Mouse (Mus musculus): ENCODE measurements around the gene Tardbp. TPM values are rescaled to one million over a fixed set of nuclear protein-coding genes. Genes with fewer than 3 reads are reported as not detected.

Tardbp gene
- total RNA-seq, 2 experiments from 2014 or later: 200 to 267 TPM

DNA sequence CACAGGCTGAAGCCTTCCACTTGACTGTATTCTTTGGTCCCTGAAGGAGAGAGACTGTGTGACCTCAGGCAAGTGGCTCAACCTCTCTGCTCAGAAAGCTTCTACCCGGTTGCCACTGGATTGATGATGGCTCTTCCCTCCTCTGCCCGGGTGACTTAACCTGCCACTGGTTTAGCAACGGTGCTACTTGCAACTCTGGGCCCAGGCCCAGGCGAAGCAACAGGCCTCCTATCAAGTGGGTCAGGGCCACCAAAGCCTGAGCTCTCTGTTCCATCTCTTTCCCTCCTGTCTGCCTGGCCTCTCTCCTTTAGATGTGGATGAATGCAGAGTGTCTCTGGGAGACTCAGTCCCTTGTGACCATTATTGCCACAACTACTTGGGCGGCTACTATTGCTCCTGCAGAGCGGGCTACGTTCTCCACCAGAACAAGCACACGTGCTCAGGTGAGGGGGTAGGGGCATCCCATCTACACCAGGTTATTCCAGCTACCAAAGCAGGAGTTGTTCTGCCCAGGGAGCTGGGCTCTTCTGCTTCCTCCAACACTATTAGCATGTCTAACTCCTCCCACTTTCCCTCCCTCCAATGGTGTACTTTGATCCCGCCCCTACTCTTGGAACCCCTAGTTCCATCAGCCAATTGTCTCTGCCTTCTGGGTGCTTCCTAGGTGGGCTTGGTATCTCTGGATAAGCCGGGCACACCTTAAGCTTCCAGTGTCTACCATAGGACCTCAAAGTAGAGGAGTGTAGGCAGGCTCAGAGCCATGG is 23.3 kb downstream of the Tardbp start:
- DNase-seq (ENCODE audit: low spot score in 2 of 2): no peak

DNA sequence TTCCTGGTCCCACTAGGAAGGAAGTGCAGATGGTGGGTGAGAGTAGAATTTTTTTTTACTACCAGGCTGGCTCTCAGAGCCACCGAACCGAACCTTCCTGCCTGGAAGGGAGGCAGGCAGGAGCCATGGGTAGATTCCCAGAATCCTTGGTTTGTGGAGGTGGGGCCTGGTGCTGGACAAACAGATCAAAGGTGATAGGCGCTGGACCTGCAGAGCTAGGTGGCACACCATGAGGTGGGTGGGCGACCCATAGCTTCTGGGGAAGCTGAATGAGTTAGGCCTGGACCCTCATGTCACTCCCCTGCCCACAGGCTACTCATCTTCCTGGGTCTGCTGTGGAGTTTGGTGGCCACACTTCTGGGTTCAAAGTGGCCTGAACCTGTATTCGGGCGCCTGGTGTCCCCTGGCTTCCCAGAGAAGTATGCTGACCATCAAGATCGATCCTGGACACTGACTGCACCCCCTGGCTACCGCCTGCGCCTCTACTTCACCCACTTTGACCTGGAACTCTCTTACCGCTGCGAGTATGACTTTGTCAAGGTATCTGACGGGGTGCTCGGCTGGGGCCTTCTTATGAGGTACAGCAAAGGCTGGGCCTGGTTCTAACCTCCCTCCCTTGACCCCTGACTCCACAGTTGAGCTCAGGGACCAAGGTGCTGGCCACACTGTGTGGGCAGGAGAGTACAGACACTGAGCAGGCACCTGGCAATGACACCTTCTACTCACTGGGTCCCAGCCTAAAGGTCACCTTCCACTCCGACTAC is 24.3 kb downstream of the Tardbp start, which contains the start of gene Masp2:
Gene Masp2, plus strand, starts transcription at position 198 of the 764 bp plus-strand sequence.
- DNase-seq (ENCODE audit: low spot score in 2 of 2): no peak

DNA sequence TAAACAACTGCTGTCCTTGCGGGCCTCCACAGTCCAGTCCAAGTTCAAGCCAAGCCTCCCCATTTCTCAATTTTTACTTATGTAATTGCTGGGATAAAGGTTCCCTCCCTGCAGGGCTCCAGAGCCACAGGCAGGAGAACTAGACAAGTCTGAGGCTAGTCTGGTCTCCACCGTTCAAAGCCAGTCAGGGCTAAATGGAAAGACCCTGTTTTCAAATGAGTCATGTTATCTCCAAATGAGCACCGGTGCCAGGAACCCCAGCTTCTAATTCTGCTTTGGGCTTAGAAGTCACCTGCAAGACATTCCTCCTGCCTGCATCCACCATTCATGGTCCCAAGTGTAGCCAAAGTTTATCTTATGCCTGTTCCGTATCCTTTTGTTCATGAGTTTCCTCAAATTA is 24.9 kb downstream of the Tardbp start:
- DNase-seq (ENCODE audit: low spot score in 2 of 2): no peak

DNA sequence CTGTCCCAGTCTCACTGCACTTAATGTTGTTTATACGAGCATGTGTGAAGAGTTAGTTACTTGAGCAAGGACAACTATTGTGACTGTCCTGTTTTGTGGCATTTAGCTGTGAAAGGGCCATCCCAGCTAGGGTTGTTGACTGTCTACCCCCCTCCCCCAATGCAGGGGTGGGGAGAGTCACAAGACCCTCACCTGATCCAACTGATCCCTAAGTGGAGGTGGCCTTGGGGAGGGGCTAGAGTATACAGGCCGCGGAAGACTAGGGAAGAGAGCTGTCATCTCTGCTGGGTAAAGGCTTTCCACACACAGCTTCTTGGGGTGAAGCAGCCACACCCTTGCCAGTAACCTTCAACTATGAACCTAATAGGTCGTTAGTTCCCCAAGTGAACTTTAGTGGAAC is 26.5 kb downstream of the Tardbp start:
- DNase-seq (ENCODE audit: low spot score in 2 of 2): no peak

DNA sequence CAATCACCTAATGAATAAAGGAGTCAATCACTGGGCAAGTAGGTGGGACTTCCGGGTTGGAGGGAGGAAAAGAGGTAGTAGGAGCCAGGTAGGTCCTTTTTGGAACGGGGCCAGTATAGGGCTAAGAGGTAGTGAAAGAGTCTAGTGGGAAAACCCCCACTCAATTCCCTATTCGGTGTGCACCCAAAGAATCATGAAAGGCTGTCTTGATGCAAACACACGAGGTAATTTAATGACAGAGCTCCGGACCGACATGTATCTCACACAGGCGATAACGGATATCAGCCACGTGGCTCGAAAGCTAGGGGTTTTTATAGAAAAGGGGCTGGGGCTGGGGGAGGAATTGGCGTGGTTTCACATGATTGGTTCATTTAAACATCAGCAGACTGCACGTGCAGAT is 28.0 kb downstream of the Tardbp start:
- no peak for DNase-seq (ENCODE audit: low spot score in 2 of 2)

DNA sequence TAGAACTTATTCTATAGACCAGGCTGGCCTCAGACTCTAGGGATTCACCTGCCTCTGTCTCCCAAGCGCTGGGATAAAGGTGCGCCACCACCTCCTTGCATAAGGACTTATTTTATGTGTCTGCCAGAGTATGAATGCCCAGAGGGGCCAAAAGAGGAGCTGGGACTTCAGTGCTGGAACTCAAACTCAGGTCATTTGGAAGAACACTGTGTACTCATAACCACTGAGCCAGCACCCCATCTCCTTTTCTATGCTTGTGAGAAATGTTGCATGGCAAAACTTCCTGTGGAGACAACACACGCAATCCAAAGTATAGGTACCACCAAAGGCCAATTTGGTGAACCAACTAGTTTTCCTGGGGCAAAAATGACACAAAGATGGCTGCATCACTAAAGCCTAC is 30.1 kb downstream of the Tardbp start:
- DNase-seq (ENCODE audit: low spot score in 2 of 2): no peak

DNA sequence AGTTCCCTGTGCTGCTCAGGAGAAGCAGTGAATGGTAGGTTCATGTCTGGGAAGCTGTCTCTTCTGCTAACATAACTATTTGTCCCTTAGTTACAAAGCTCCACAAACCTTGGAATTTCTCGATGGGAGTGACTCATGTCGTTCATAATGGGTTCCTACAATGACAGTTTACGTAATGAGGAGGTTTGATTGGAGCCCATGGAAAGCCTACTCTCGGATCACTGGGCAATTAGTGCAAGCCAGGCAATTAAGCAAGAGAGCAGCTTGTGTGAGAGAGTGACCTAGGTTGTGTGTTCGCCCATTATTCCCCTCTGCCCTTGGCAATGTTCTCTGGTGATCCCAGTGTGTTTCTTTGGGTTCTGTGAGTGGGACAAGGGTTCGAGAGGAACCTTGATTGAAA is 30.9 kb downstream of the Tardbp start:
- DNase-seq (ENCODE audit: low spot score in 2 of 2): no peak

DNA sequence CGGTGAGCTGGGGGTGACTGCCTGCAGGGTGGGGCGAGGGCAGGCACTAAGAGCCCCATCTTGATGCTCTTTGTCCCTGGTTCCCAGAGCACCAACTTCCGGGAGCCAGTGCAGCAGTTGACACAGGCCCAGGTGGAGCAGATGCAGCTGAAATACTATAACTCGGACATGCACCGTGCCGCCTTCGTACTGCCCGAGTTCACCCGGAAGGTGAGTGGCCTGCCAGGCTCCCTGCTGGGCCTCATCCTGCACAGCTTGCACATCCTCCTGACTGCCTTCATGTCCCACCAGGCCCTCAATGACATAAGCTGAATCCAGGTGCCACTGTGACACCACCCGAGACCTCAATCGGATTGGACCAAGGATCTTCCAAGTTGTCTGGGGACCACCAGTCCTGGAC is 32.8 kb downstream of the Tardbp start:
- no peak for DNase-seq (ENCODE audit: low spot score in 2 of 2)

DNA sequence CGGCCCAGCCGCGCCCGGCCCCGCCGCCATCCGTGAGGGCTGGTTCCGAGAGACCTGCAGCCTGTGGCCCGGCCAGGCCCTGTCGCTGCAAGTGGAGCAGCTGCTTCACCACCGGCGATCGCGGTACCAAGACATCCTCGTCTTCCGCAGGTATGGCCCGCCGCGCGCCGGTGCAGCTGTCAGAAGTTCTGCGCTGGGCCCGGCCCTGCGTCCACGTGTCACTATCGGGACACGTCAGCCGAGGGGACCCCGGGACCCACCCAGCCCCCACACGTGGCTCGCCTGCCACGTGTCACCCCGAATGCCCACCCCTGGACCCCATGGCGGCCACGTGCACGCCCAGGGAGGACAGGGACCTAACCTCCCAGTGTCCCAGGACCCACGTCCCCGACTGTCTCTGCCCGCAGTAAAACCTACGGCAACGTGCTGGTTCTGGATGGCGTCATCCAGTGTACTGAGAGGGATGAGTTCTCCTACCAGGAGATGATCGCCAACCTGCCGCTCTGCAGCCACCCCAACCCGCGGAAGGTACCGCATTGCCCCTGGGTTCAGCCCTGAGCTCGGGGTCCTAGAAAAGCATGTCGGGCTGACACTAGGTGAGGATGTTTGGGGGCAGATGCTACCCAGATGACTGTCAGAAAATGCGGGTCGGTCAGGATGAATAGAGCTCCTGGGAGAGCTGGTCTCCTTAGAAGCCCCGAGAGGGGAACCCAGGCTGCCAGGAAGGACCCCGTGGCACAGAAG is 35.0 kb downstream of the Tardbp start:
- no peak for DNase-seq (ENCODE audit: low spot score in 2 of 2)

DNA sequence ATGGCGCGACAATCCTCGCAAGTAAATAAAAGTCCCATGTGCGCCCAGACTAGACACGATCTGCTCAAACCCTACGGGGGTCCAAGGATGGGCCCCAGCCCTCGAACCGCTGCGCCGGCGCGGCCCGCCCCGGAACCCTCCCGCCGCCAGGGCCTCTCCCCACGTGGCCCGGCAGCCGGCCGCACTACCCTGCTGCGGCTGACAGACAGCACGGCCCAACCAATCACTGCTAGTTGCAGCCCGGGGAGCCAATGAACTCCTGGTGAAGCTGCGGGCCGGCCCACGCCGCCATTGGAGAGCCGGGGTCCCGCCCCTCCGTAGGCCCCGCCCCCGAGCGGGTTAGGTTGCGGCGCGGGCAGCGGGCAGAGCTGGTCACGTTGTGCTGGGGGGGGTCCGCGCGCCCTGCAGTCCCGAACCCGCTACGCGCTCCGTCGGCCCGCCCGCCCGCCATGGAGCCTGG is 35.6 kb downstream of the Tardbp start, which contains the start of gene Srm:
Gene Srm, plus strand, starts transcription at position 333 of the 460 bp plus-strand sequence.
- DNase-seq (ENCODE audit: low spot score in 2 of 2): peak; percentile 96 to 98

DNA sequence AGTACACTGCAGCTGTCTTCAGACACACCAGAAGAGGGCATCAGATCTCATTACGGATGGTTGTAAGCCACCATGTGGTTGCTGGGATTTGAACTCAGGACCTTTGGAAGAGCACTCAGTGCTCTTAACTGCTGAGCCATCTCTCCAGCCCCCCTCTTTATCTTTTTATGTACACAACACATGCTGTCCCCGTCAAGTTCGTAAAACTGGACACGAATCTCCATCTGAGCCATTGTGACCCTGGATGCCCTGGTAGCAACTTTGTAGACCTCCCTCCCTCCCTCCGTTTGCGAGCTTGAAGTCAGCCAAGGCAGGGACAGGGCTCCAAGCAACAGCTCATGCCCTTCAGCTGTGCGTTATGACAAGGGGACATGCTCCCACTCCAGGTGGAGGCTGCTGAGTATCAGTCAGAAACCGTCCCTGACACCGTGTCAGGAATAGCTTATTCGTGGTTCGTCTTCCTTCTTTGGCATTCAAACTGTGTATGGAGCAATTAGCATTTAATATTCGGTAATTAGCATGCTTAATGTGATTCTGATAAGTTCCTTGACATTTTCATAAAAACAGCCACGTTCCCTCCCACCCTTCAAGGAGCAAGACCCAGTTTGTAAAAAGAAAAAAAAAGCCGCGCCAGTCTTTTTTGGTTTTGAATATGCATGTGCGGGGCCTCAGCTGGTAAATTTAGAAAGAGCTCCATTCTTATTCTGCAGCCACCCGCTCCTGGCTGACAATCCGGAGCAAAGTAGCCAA is 36.2 kb downstream of the Tardbp start:
- DNase-seq (ENCODE audit: low spot score in 2 of 2): no peak

DNA sequence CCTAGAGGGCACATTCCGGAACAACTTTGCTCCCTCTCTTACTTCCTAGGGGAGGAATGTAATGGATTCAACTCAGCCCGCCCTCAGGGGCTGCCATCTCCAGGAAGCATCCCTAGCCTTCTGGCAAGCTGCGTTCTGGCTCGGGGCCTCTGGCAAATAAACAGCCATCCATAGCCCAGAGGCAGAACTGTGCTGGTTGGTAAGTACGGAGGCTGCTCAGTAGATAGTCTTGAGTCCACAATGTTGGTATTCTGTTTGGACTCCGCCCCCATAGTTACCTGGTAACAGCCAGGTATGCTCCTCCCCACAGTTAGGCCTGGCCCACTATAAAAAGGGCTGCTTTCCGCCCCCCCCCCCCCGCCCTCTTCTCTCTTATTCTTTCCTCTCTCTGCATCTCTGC is 37.3 kb downstream of the Tardbp start:
- DNase-seq (ENCODE audit: low spot score in 2 of 2): no peak

DNA sequence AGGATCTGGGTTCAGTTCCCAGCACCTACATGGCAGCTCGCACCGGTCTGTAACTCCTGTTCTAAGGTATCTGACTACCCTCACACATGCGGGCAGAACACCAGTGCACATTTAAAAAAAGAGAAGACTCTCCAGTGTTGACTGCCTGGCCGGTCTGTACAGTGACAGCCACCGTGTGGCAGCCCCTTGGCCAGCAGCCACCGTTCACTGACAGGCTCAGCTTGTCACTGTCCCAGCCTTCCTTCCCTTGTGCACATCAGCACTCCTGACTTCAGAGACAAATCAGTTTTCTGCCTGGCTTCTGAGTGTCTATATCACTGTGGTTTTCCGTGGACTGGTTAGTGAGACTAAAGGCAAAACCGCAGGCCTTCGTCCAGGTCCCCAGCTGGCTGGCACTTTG is 38.0 kb downstream of the Tardbp start:
- DNase-seq (ENCODE audit: low spot score in 2 of 2): no peak

DNA sequence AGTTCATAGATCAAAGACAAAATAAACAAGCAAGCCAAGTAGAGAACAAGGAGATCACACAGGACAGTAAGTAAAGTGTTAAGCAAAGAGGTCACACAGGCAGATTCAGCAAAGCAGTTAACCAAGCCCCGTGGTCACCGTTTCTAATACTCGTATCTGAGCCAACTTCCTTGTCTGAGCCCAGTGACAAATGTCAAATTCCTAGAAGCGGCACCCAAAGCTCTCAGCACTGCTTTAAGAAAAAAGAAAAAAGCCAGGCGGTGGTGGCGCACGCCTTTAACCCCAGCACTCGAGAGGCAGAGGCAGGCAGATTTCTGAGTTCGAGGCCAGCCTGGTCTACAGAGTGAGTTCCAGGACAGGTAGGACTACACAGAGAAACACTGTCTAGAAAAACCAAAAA is 40.2 kb downstream of the Tardbp start:
- no peak for DNase-seq (ENCODE audit: low spot score in 2 of 2)

DNA sequence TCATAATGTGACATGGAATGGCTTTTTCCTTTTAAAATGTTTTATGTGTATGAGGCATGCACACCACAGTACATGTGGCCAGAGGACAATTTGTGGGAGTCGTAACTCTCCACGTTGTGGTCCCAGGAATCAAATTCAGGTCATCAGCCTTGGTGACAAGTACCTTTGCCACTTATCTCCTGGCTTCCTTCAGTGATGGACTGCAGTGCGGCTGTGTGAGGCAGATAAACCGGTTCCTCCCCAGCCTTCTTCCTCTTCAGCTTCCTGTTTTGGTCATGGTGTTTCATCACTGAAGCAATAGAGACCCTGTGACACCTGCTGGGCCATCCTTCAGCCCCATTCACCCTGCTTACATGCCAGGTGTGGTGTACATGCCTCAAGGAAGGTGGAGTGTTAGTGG is 43.6 kb downstream of the Tardbp start:
- no peak for DNase-seq (ENCODE audit: low spot score in 2 of 2)

DNA sequence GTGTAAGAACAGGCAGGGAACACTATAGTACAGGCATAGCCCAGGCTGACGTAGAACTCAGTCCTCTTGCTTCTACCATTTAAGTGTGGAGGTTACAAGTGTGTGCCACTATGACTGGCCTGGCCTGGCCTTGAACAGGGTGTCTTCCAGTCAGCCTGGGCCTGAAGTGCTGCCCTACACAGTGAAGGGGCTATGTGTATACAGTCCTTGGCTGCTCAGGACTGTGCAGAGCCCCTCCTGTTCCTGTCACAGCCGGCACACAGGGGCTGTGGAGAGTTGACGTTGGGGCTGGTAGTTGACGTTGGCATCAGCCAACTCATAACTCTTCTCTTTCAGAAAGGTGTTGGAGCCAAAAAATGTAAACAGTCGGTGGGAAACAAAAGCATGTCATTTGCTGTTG is 45.4 kb downstream of the Tardbp start:
- DNase-seq (ENCODE audit: low spot score in 2 of 2): no peak

DNA sequence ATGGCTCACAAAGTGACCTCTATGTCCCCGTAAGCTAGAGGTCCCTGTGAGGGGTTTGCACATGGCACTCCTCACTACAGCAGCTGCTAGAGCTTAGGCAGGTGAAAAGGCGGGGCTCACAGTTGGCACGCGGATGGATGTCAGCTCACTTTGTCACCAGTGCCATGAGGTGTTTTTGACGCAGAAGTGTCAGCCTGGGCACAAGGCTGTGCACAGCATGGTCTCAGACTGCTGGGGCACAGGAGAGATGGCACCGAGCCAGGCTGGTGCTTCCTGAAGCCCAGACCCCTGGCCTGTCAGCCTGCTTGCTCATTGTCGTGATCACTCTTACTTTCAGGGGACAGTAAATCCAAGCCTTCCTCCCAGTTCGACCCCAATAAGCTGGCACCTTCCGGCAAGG is 46.1 kb downstream of the Tardbp start:
- no peak for DNase-seq (ENCODE audit: low spot score in 2 of 2)

DNA sequence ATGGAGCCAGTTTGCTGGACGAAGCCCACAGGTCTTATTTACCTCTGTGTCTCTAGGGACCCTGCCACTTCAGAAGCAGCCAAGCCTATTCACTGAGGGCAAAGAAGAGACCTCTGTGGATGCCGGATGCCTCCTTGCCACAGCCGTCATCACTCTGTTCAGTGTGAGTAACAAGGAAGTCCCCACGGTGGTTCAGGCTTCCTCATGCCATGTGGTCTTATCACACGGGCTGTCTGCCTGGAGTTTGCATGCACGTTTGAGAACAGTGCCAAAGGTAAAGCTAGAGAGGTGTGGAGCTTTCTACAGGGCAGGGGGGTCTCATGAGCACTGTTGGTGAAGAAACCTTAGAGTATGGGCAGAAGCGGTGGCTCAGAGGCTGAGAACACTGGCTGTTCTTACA is 53.6 kb downstream of the Tardbp start:
- DNase-seq (ENCODE audit: low spot score in 2 of 2): no peak

DNA sequence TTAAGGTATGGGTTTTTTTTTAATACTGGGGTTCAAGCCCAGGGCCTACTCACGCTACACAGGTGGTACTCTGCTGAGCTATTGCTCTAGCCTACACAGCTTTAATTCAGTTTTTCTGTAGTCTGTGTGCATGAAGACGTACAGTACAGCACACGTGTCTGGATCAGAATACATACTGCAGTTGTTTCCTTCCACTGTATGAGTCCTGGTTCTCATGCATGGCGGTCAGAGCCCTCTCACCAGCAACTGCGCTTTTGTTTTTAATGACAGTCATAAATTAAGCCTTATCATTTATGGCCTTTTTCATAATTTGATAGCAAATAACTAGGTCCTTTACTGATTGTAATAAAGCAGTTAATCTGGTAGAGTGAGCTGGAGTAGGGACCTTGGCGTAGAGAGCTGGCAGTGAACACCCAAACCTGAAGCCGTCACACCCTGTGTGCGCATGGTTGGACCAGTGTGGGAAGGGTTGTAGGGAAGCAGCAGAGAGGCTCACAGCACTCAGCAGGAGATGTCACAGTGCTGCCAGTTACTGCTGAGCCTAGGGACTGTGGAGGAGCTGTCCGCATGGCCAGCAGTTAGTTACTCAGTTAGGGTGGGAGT is 56.0 kb downstream of the Tardbp start:
- no peak for DNase-seq (ENCODE audit: low spot score in 2 of 2)

DNA sequence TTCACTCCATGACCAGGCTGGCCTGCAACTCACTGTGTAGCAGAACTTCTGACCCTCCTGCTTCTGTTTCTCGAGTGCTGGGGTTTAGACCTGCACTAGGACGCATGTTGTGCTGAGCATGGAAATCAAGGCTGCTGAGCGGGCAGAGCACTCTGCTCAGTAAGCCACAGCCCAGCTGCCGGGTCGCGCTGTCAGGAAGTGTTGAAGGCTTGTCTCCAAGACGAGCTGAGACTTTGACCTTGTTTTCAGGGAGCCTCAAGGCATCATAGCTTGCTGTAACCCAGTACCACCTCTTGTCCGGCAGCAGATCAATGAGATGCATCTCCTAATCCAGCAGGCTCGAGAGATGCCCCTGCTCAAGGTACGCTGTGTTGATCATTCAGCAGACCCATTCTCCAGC is 56.7 kb downstream of the Tardbp start:
- DNase-seq (ENCODE audit: low spot score in 2 of 2): no peak

DNA sequence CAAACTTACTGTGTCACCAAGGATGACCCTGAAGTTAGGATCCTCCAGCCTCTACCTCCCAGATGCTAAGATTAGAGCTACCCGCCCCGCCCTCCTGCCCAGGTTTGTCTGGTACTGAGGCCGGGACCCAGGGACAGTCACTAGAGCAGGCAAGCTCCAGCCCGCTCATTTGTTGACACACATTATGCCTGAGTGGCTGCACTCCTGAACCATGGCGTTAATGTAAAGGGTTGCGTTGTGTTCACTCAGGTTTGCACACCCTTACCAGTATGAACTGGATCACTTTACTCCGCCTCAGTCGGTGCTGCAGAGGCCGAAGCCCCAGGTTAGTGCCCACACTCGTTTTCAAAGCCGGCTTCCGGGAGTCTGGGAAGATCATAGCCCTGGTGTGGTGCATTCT is 63.2 kb downstream of the Tardbp start:
- no peak for DNase-seq (ENCODE audit: low spot score in 2 of 2)

Measured in gastrocnemius, postnatal 4 days (tissue).